Mouse (Mus musculus) hindbrain, embryonic 11.5 days (tissue): ENCODE measurements around the gene Kcnj2. TPM values are rescaled to one million over a fixed set of nuclear protein-coding genes. Genes with fewer than 3 reads are reported as not detected.

Experiments used
- ATAC-seq: fragments of 200-750 bp; cut with Nextera tagmentation; 2 replicates; pipeline ENCODE4 v1.8.0; 2017; ENCODE audit warnings: mild to moderate bottlenecking, moderate TSS enrichment, moderate library complexity; ENCODE audit not compliant: low FRiP score
- DNase-seq: peaks from one replicate; pipeline ENCODE4 v3.0.0-alpha.2; 2015; ENCODE audit warnings: low spot score
- H3K27ac ChIP-seq: fragments of 300-500 bp; sonication (generic); 2 replicates; pipeline ENCODE4 v1.5.1; 2014; ENCODE audit warnings: mild to moderate bottlenecking, low read depth, low read length
- H3K27me3 ChIP-seq: fragments of 300-500 bp; sonication (generic); 2 replicates; pipeline ENCODE4 v1.6.1; 2014; ENCODE audit warnings: mild to moderate bottlenecking, low read length, moderate library complexity, mixed read lengths; ENCODE audit not compliant: control insufficient read depth, insufficient read depth
- H3K36me3 ChIP-seq: fragments of 300-500 bp; sonication (generic); 2 replicates; pipeline ENCODE4 v1.6.1; 2014; ENCODE audit warnings: mild to moderate bottlenecking, low read length, moderate library complexity, mixed read lengths; ENCODE audit not compliant: control insufficient read depth, insufficient read depth
- H3K4me1 ChIP-seq: fragments of 300-500 bp; sonication (generic); replicated peaks from 2 replicates; pipeline ENCODE4 v1.6.1; 2014; ENCODE audit warnings: low read length, mixed read lengths; ENCODE audit not compliant: control insufficient read depth, insufficient read depth
- H3K4me2 ChIP-seq: fragments of 300-500 bp; sonication (generic); replicated peaks from 2 replicates; pipeline ENCODE4 v1.6.1; 2014; ENCODE audit warnings: mild to moderate bottlenecking, low read depth, low read length
- H3K4me3 ChIP-seq: fragments of 300-500 bp; sonication (generic); 2 replicates; pipeline ENCODE4 v1.5.1; 2014; ENCODE audit warnings: low read depth, low read length
- H3K9ac ChIP-seq: fragments of 300-500 bp; sonication (generic); 2 replicates; pipeline ENCODE4 v1.6.1; 2014; ENCODE audit warnings: low read depth, low read length
- H3K9me3 ChIP-seq: fragments of 300-500 bp; sonication (generic); 2 replicates; pipeline ENCODE4 v1.6.1; 2016; ENCODE audit warnings: low read length; ENCODE audit not compliant: control insufficient read depth
- WGBS: fragments of 180-500 bp; shearing (Covaris S2); extraction: QIAGEN DNeasy Blood & Tissue Kit; methylation state at CpG from one replicate; pipeline ENCODE4 v1.1.7; 2014; 5-methylcytosine and 5-hydroxymethylcytosine counted together
- polyA plus RNA-seq: library from polyadenylated mRNA; unstranded; fragments of >200 nt; fragmentation: Nextera tagmentation; extraction: Ambion mirVana; gene quantifications from 2 replicates; pipeline ENCODE4 v1.2.1, GENCODE M21; 2014

Gene Kcnj2
- polyA plus RNA-seq, 1 experiment from 2014 or later: 0.40 TPM

DNA sequence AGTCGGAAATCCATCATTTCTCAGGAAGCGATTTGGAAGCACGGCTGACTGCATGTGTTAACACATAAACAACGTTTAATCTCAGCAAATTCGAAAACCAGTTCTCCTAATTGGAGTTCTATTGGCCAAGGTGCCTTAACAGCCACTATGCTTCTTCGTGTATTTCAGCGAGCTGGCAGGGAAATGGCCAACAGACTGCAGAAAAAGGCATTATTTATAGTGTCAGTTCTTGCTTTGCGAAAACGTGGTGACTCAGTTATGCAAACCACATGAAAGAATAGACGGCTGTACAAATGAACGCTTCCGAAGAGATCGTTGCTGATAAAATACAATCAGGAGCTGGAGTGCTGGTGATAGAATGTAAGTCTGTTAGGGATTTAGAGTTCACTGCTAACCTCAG is 9.9 kb upstream of the Kcnj2 start:
- no peak for DNase-seq
- 80% methylated on average over 13 of the region's 13 CpGs for WGBS
- Histone ChIP-seq H3K36me3 (no peaks in the 10 kb centered on the region), H3K4me3 (no peak overlapping the region), H3K27me3 (no peaks in the 10 kb centered on the region), H3K9me3 (no peaks in the 10 kb centered on the region), H3K4me2 (no peak overlapping the region), H3K9ac (no peak overlapping the region), H3K27ac (no peak overlapping the region), H3K4me1 (no peaks in the 10 kb centered on the region)
- ATAC-seq: no peak

GRCm38 (mm10) chr11:111057435-111057834 is 8.5 kb upstream of the Kcnj2 start:
- H3K9me3 ChIP-seq: no peaks in the 10 kb centered on the region
- ATAC-seq (no peak), DNase-seq (no peak)
- H3K4me1 ChIP-seq: no peaks in the 10 kb centered on the region
- H3K27ac ChIP-seq: no peak overlapping the region
- H3K9ac ChIP-seq: no peak overlapping the region
- H3K4me3 ChIP-seq: no peak overlapping the region
- no peak overlapping the region for H3K4me2 ChIP-seq
- no peaks in the 10 kb centered on the region for H3K27me3 ChIP-seq
- H3K36me3 ChIP-seq: no peaks in the 10 kb centered on the region
- 91% methylated on average over 4 of the region's 4 CpGs for WGBS

GRCm38 (mm10) chr11:111059440-111059839 is 6.5 kb upstream of the Kcnj2 start:
- H3K9me3 ChIP-seq: no peaks in the 10 kb centered on the region
- no peaks in the 10 kb centered on the region for H3K27me3 ChIP-seq
- DNase-seq (no peak), ATAC-seq (no peak)
- no peak overlapping the region for H3K4me2 ChIP-seq
- H3K27ac ChIP-seq: no peak overlapping the region
- H3K4me1 ChIP-seq: no peaks in the 10 kb centered on the region
- H3K36me3 ChIP-seq: no peaks in the 10 kb centered on the region
- no peak overlapping the region for H3K9ac ChIP-seq
- H3K4me3 ChIP-seq: no peak overlapping the region

DNA sequence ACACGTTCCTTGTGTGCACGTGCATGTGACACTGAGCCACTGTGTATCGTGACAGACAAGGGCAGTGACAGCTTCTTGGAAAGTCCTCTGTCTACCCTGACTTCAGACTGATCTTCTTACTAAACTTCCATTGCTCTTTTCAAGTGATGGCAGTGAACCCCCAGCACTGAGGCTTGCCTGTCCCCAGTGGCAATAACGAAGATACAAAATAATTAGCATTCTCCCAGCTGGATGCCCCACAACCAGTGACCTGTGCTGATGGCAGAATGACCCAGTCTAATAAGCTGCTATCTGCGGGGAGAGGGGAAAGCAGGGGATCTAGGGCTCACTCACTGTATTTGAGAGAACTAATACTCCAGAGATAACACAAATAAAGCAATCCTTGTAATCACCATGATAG is 5.7 kb upstream of the Kcnj2 start:
- ATAC-seq (no peak), DNase-seq (no peak)
- H3K9ac ChIP-seq: no peak overlapping the region
- H3K36me3 ChIP-seq: no peaks in the 10 kb centered on the region
- H3K4me3 ChIP-seq: no peak overlapping the region
- no peaks in the 10 kb centered on the region for H3K9me3 ChIP-seq
- H3K27ac ChIP-seq: no peak overlapping the region
- H3K4me2 ChIP-seq: no peak overlapping the region
- WGBS: 50% methylated on average over 5 of the region's 5 CpGs
- H3K27me3 ChIP-seq: no peaks in the 10 kb centered on the region
- H3K4me1 ChIP-seq: no peaks in the 10 kb centered on the region

DNA sequence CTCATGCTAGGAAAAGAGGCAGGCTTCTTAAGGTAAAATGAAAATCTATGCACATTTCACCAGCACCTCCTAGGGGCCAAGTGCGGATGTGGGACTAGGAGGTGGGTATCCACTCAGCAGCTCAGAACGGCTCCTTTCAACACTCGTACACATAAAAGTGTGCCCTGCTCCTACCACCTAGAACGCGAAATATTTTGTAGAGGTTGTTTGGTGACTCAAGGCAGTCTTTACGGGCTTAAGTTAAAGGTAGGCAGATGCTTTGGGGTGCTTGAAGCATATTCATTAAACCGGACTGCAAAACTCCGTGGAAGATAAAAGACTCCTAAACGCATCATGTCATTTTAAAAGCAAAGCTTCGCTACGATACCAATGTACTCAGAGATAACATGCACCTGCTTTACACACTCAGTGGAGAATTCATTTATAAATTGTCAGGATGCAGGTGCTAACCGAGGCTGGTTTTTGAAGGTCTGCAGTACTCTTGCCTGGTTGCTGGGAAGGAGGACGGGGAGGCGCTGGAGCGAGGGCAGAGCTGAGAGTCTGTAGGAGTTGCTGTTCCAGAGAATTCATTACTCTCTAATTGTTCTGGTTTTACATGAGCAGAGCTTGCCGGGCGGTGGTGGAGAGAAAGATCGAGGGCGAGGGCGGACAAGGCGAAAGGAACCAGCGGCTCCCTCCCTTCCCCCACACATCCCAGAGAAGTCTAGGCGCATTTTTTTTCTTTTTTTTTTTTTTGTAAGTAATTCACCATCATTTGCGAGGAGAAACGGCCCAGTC is 1.0 kb upstream of the Kcnj2 start:
- 0 out of 2 replicates have a peak, but pooled peaks cover 2% of the 10 kb centered on the region for H3K27me3 ChIP-seq
- no peaks in the 10 kb centered on the region for H3K9me3 ChIP-seq
- no peaks in the 10 kb centered on the region for H3K36me3 ChIP-seq
- peak overlapping the region; percentile 61 for H3K4me3 ChIP-seq
- no peak overlapping the region; the same call in 1 of the 2 replicates for H3K27ac ChIP-seq
- peak overlapping the region; percentile 89 for H3K4me2 ChIP-seq
- under 1% methylated on average over 25 of the region's 25 CpGs for WGBS
- peak overlapping the region; percentile 57 for H3K9ac ChIP-seq
- ATAC-seq (peak; percentile 36; the same call in 1 of the 2 replicates), DNase-seq (peak; percentile 79)
- no peaks in the 10 kb centered on the region for H3K4me1 ChIP-seq

DNA sequence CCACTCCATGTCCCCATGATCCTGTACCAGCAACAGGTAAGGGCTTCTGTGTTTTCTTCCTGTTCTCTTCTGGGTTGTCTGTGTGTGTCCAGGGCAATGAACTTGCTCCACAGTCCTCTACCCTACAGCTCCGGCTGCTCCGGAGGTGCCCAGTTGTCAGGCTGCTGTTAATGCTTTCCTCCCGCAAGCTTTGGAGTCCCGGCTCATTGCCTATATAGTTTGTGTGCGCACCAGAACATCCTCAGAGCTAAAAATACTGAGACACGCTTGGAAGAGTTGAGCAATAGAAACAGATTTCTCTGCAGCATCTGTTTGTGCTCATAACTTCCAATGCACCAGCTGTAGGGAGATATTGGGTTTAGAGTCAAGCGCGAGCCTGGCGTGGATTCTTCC is 331 bp downstream of the Kcnj2 start:
- peak overlapping the region; percentile 89 for H3K4me2 ChIP-seq

DNA sequence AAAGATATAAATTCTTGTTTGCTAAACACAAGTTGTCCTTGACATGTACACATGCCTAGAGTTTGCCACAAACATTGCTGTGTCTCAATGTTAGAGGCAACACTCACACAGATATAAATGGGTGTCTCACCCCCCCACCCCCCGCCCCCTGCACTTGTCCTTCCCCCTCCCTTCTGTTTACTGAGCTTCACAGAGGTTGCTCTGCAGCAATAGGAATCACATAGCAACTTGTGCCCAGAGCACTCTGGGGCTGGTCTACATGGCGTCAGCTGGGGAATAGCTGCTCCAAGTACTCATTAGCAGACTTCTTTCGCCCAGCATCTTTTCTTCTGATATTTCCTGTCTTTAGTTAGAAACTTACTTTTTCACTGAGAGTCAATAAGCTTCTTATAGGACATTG is 1.8 kb downstream of the Kcnj2 start:
- no peak overlapping the region for H3K27ac ChIP-seq
- H3K27me3 ChIP-seq: 0 out of 2 replicates have a peak, but pooled peaks cover 2% of the 10 kb centered on the region
- no peak overlapping the region for H3K4me3 ChIP-seq
- DNase-seq: no peak
- H3K9ac ChIP-seq: no peak overlapping the region
- ATAC-seq: no peak
- 54% methylated on average over 3 of the region's 3 CpGs for WGBS
- no peaks in the 10 kb centered on the region for H3K36me3 ChIP-seq
- no peaks in the 10 kb centered on the region for H3K4me1 ChIP-seq
- H3K9me3 ChIP-seq: no peaks in the 10 kb centered on the region
- H3K4me2 ChIP-seq: 0 out of 2 replicates have a peak overlapping the region, but pooled peaks have one; percentile 5

More for the DNA sequence above, 331 bp downstream of the Kcnj2 start:
- WGBS: 2% methylated on average over 9 of the region's 9 CpGs
- DNase-seq: no peak
- ATAC-seq: peak; percentile 83
- Histone ChIP-seq H3K9ac (peak overlapping the region; percentile 29; the same call in 1 of the 2 replicates), H3K27me3 (0 out of 2 replicates have a peak, but pooled peaks cover 2% of the 10 kb centered on the region), H3K9me3 (no peaks in the 10 kb centered on the region), H3K27ac (no peak overlapping the region), H3K36me3 (no peaks in the 10 kb centered on the region), H3K4me1 (no peaks in the 10 kb centered on the region), H3K4me3 (peak overlapping the region; percentile 61)

GRCm38 (mm10) chr11:111070460-111070859 is 4.5 kb downstream of the Kcnj2 start:
- no peak overlapping the region for H3K4me2 ChIP-seq
- no peak overlapping the region for H3K4me3 ChIP-seq
- no peak overlapping the region for H3K27ac ChIP-seq
- no peak overlapping the region for H3K9ac ChIP-seq
- H3K4me1 ChIP-seq: no peaks in the 10 kb centered on the region
- 0 out of 2 replicates have a peak, but pooled peaks cover 2% of the 10 kb centered on the region for H3K27me3 ChIP-seq
- DNase-seq (no peak), ATAC-seq (no peak)
- no peaks in the 10 kb centered on the region for H3K36me3 ChIP-seq
- no peaks in the 10 kb centered on the region for H3K9me3 ChIP-seq

- no peak for DNase-seq
- ATAC-seq: no peak
- Histone ChIP-seq H3K27ac (no peak overlapping the region), H3K27me3 (no peaks in the 10 kb centered on the region), H3K36me3 (no peaks in the 10 kb centered on the region), H3K9ac (no peak overlapping the region), H3K4me1 (no peaks in the 10 kb centered on the region), H3K4me3 (no peak overlapping the region), H3K9me3 (no peaks in the 10 kb centered on the region), H3K4me2 (no peak overlapping the region)
Measured at GRCm38 (mm10) chr11:111074131-111074530, 8.2 kb downstream of the Kcnj2 start.
